ENCODE assay signal across 8 mouse cellular contexts in the genomic region with DNA sequence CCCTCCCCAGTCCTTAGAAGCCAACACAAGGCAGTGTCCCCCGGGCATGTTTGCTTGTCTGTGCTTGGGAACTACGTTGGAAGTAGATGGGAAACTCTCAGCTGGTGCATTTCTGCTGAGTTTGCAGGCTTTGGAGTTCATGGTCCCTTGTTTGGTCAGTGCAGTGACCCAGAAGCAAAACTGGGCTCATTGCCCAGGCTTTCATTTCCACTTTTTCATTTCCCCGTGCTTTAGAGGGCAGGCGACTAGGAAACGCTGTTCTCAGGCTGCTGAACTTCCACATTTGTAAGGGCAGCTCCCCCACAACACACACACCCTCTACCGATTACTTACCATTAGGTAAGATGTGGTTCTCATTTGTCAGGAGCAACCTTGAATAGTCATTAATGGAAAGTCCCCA. TPM values are rescaled to one million over a fixed set of nuclear protein-coding genes. Genes with fewer than 3 reads are reported as not detected.
A peak's percentile ranks its signal among the peaks of the same experiment; 100 is the strongest.
DNase-seq lines count a peak whose midpoint lies in the region; ATAC-seq lines count a peak whose summit lies in the region.

No protein-coding gene starts in this region.

- no peak overlapping the region for H3K9ac ChIP-seq in heart, embryonic 12.5 days
- no peak overlapping the region for H3K9ac ChIP-seq in stomach, embryonic 16.5 days (ENCODE audit: low read length)

- intact Hi-C loops in gastrocnemius, postnatal 14 days (cut with DNase I; ENCODE audit: low total_unique reads), result loop anchor here (10.0 kb wide), 1 partner anchor 238 kb away; no protein-coding TSS in a partner anchor

- H3K4me2 ChIP-seq in heart, embryonic 12.5 days, result no peak overlapping the region
- no peak overlapping the region for H3K4me2 ChIP-seq in stomach, embryonic 16.5 days (ENCODE audit: low read depth, low read length)

- peak; percentile 51 to 86 for DNase-seq in heart, adult 18-20 months
- DNase-seq in B cell, adult 2 months, result peak; percentile 42 to 53
- DNase-seq in gastrocnemius, postnatal 14 days, result peak; percentile 34
- DNase-seq in kidney, postnatal 25 days, result peak; percentile 91
- DNase-seq in cerebellum, postnatal 14 days, result no peak
- DNase-seq in embryo, embryonic 10 days (ENCODE audit: low spot score), result no peak

- H3K27me3 ChIP-seq in heart, embryonic 12.5 days (replicated peaks), result no peaks in the 10 kb centered on the region
- H3K27me3 ChIP-seq in stomach, embryonic 16.5 days (ENCODE audit: control insufficient read depth, insufficient read depth, low read length), result no peaks in the 10 kb centered on the region

- ATAC-seq in heart, embryonic 12.5 days (ENCODE audit: insufficient number of reproducible peaks, low FRiP score), result no peak
- ATAC-seq in stomach, embryonic 16.5 days (ENCODE audit: insufficient read depth, low FRiP score), result no peak

- whole genome bisulfite sequencing in heart, embryonic 12.5 days, result 85% methylated on average over 6 of the region's 6 CpGs
- 63% methylated on average over 6 of the region's 6 CpGs for WGBS in stomach, embryonic 16.5 days

- H3K9me3 ChIP-seq in heart, embryonic 12.5 days (replicated peaks), result no peaks in the 10 kb centered on the region
- H3K9me3 ChIP-seq in stomach, embryonic 16.5 days (replicated peaks; ENCODE audit: control insufficient read depth, low read length), result no peaks in the 10 kb centered on the region

- no peak overlapping the region for H3K4me3 ChIP-seq in heart, embryonic 12.5 days
- H3K4me3 ChIP-seq in stomach, embryonic 16.5 days (replicated peaks; ENCODE audit: low read length), result no peak overlapping the region

- H3K4me1 ChIP-seq in heart, embryonic 12.5 days (replicated peaks), result no peaks in the 10 kb centered on the region; the same call in 1 of the 2 replicates
- H3K4me1 ChIP-seq in stomach, embryonic 16.5 days (ENCODE audit: control insufficient read depth, insufficient read depth, low read length), result no peaks in the 10 kb centered on the region; the same call in 1 of the 2 replicates

- peaks cover 76% of the 10 kb centered on the region for H3K36me3 ChIP-seq in heart, embryonic 12.5 days
- peaks cover 19% of the 10 kb centered on the region for H3K36me3 ChIP-seq in stomach, embryonic 16.5 days (ENCODE audit: control insufficient read depth, insufficient read depth, low read length)

- no peak overlapping the region for H3K27ac ChIP-seq in heart, embryonic 12.5 days (ENCODE audit: poor library complexity, severe bottlenecking)
- peak overlapping the region; percentile 9 for H3K27ac ChIP-seq in stomach, embryonic 16.5 days (ENCODE audit: low read length)

RNA-seq across cellular contexts. Expression of gene Nsl1, which starts 10.2 kb away (rescaled TPM):
- total RNA-seq in heart, adult 18-20 months (2021), result under 1 TPM; 0.67 to 0.77 TPM
- polyA plus RNA-seq in heart, embryonic 12.5 days (2016; fragmentation: Nextera tagmentation; extraction: Ambion mirVana), result 15.2 and 16.7 TPM in 2 replicates
- 1 to 10 TPM in 1 of 2 experiments, under 1 TPM in 1; 0.66 to 1.1 TPM for total RNA-seq in gastrocnemius, postnatal 14 days (2021)
- polyA plus RNA-seq in stomach, embryonic 16.5 days (2015; fragmentation: Nextera tagmentation; extraction: Ambion mirVana), result 15.6 and 17.9 TPM in 2 replicates

RNA-seq across cellular contexts. Expression of gene Tatdn3, which starts 10.3 kb away (rescaled TPM):
- 10 to 100 TPM; 11.0 TPM for total RNA-seq in heart, adult 18-20 months (2021)
- polyA plus RNA-seq in heart, embryonic 12.5 days (2016; fragmentation: Nextera tagmentation; extraction: Ambion mirVana), result 19.1 and 22.6 TPM in 2 replicates
- 10 to 100 TPM; 12.2 to 17.0 TPM for total RNA-seq in gastrocnemius, postnatal 14 days (2021)
- 14.1 and 15.1 TPM in 2 replicates for polyA plus RNA-seq in stomach, embryonic 16.5 days (2015; fragmentation: Nextera tagmentation; extraction: Ambion mirVana)

RNA-seq across cellular contexts. Expression of gene Batf3, which starts 24.6 kb away (rescaled TPM):
- total RNA-seq in heart, adult 18-20 months (2021), result under 1 TPM; 0.25 to 0.93 TPM
- polyA plus RNA-seq in heart, embryonic 12.5 days (2016; fragmentation: Nextera tagmentation; extraction: Ambion mirVana), result 2.4 and 4.8 TPM in 2 replicates
- under 1 TPM in 1 of 2 experiments, not detected in 1; 0.53 TPM for total RNA-seq in gastrocnemius, postnatal 14 days (2021)
- 8.0 and 8.4 TPM in 2 replicates for polyA plus RNA-seq in stomach, embryonic 16.5 days (2015; fragmentation: Nextera tagmentation; extraction: Ambion mirVana)

RNA-seq across cellular contexts. Expression of gene Spata45, which starts 36.6 kb away (rescaled TPM):
- not detected for total RNA-seq in heart, adult 18-20 months (2021)
- not detected in 2 replicates for polyA plus RNA-seq in heart, embryonic 12.5 days (2016; fragmentation: Nextera tagmentation; extraction: Ambion mirVana)
- not detected for total RNA-seq in gastrocnemius, postnatal 14 days (2021)
- polyA plus RNA-seq in stomach, embryonic 16.5 days (2015; fragmentation: Nextera tagmentation; extraction: Ambion mirVana), result not detected in 2 replicates

RNA-seq across cellular contexts. Expression of gene Flvcr1, which starts 47.0 kb away (rescaled TPM):
- total RNA-seq in heart, adult 18-20 months (2021), result 1 to 10 TPM; 3.4 to 4.1 TPM
- 4.4 and 5.4 TPM in 2 replicates for polyA plus RNA-seq in heart, embryonic 12.5 days (2016; fragmentation: Nextera tagmentation; extraction: Ambion mirVana)
- total RNA-seq in gastrocnemius, postnatal 14 days (2021), result 10 to 100 TPM in 1 of 2 experiments, 1 to 10 TPM in 1; 9.3 to 14.5 TPM
- polyA plus RNA-seq in stomach, embryonic 16.5 days (2015; fragmentation: Nextera tagmentation; extraction: Ambion mirVana), result 3.5 and 5.1 TPM in 2 replicates

Comparison
In these comparisons a context has a peak if more than half of its experiments do, and no peak if none do; other contexts are left out.
1. DNase-seq: peak in heart, adult 18-20 months (2 of 2), B cell, adult 2 months (2 of 2), gastrocnemius, postnatal 14 days (single experiment) and kidney, postnatal 25 days (2 of 2); none in cerebellum, postnatal 14 days (0 of 2) and embryo, embryonic 10 days (single experiment).